8 mouse cellular contexts compared by ENCODE assay signal in genomic region chr12:22745556-22745955, GRCm38 (mm10).
DNase-seq lines count a peak whose midpoint lies in the region; ATAC-seq and TF ChIP-seq lines count a peak whose summit lies in the region.
"Not testable (repeated sequence)": the region's sequence is repeated elsewhere in the genome, so short reads cannot be mapped to it uniquely, and the experiment has no call there.

No protein-coding gene starts in this region.

- H3K9me3 ChIP-seq in E14TG2a.4 (ENCODE audit: low read length); kidney, embryonic 16.5 days (ENCODE audit: low read length); liver, embryonic 12.5 days (replicated peaks); midbrain, embryonic 14.5 days (ENCODE audit: control insufficient read depth, low read length); stomach, embryonic 15.5 days: not testable (repeated sequence)

- H3K4me3 ChIP-seq in E14TG2a.4 (replicated peaks; ENCODE audit: low read length), result peak overlapping the region; percentile 69
- peak overlapping the region; percentile 39 for H3K4me3 ChIP-seq in kidney, embryonic 16.5 days (ENCODE audit: low read length)
- peak overlapping the region; percentile 28 for H3K4me3 ChIP-seq in liver, embryonic 12.5 days
- not testable (repeated sequence) for H3K4me3 ChIP-seq in midbrain, embryonic 14.5 days (replicated peaks; ENCODE audit: low read depth, low read length)
- peak overlapping the region; percentile 35 for H3K4me3 ChIP-seq in stomach, embryonic 15.5 days (replicated peaks)

- H3K36me3 ChIP-seq in E14TG2a.4 (ENCODE audit: insufficient read depth, low read length); kidney, embryonic 16.5 days (ENCODE audit: insufficient read depth, low read length); liver, embryonic 12.5 days; midbrain, embryonic 14.5 days (ENCODE audit: control insufficient read depth, insufficient read depth, low read length); stomach, embryonic 15.5 days: not testable (repeated sequence)

- WGBS in kidney, embryonic 16.5 days, result 4% methylated on average over 21 of the region's 40 CpGs
- WGBS in liver, embryonic 12.5 days (ENCODE audit: insufficient replicate concordance), result 4% methylated on average over 27 of the region's 40 CpGs
- 8% methylated on average over 38 of the region's 40 CpGs for WGBS in midbrain, embryonic 14.5 days
- WGBS in stomach, embryonic 15.5 days, result 4% methylated on average over 36 of the region's 40 CpGs

- not testable (repeated sequence) for H3K9ac ChIP-seq in kidney, embryonic 16.5 days (replicated peaks; ENCODE audit: low read length); liver, embryonic 12.5 days; midbrain, embryonic 14.5 days (replicated peaks; ENCODE audit: low read length); stomach, embryonic 15.5 days

- not testable (repeated sequence) for ATAC-seq in kidney, embryonic 16.5 days (ENCODE audit: low FRiP score, low TSS enrichment); liver, embryonic 12.5 days; midbrain, embryonic 14.5 days (ENCODE audit: low FRiP score, low TSS enrichment); stomach, embryonic 15.5 days (ENCODE audit: insufficient read depth, low FRiP score, low read depth)

- H3K4me2 ChIP-seq in kidney, embryonic 16.5 days (replicated peaks; ENCODE audit: low read depth, low read length), result peak overlapping the region; percentile 44
- H3K4me2 ChIP-seq in liver, embryonic 12.5 days, result peak overlapping the region; percentile 42
- H3K4me2 ChIP-seq in midbrain, embryonic 14.5 days (ENCODE audit: low read length), result not testable (repeated sequence)
- peak overlapping the region; percentile 42 for H3K4me2 ChIP-seq in stomach, embryonic 15.5 days

- H3K4me1 ChIP-seq in E14TG2a.4 (replicated peaks; ENCODE audit: low read depth, low read length); kidney, embryonic 16.5 days (ENCODE audit: insufficient read depth, low read length); liver, embryonic 12.5 days; midbrain, embryonic 14.5 days (ENCODE audit: control insufficient read depth, insufficient read depth, low read length); stomach, embryonic 15.5 days: not testable (repeated sequence)

- TF ChIP-seq CTCF in E14TG2a.4 (conservative IDR thresholded peaks at IDR 0.05; ENCODE audit: low read length), result not testable (repeated sequence)

- not testable (repeated sequence) for H3K27me3 ChIP-seq in E14TG2a.4 (ENCODE audit: insufficient read depth, low read length); kidney, embryonic 16.5 days (ENCODE audit: insufficient read depth, low read length); liver, embryonic 12.5 days (replicated peaks); midbrain, embryonic 14.5 days (ENCODE audit: control insufficient read depth, insufficient read depth, low read length); stomach, embryonic 15.5 days (replicated peaks)

- DNase-seq in embryo, embryonic 10.5 days (ENCODE audit: low spot score), result peak; percentile 29
- peak; percentile 6 for DNase-seq in gastrocnemius, postnatal 10 days
- peak; percentile 33 for DNase-seq in heart, postnatal 4 days
- peak; percentile 0 for DNase-seq in midbrain, embryonic 14.5 days

- H3K27ac ChIP-seq in kidney, embryonic 16.5 days (ENCODE audit: low read length); liver, embryonic 12.5 days; midbrain, embryonic 14.5 days (replicated peaks; ENCODE audit: low read depth, low read length); stomach, embryonic 15.5 days: not testable (repeated sequence)
